Comparison of ENCODE assay signal across 1 mouse cellular context in genomic region chr4:108369254-108369653, GRCm38 (mm10).
TF ChIP-seq lines count a peak whose summit lies in the region.

No protein-coding gene starts in this region.

TF ChIP-seq in CH12.LX, 34 proteins besides CTCF, POLR2A, EP300 and RAD21 (continued from another document):
- TF ChIP-seq GABPA (IDR thresholded peaks at IDR 0.05; ENCODE audit: insufficient replicate concordance, low read depth, low read length) (no peak), JUN (IDR thresholded peaks at IDR 0.05; ENCODE audit: insufficient read depth, low read depth, low read length) (no peak), ETS1 (conservative IDR thresholded peaks at IDR 0.05; ENCODE audit: low read depth, low read length) (no peak), SIN3A (IDR thresholded peaks at IDR 0.05; ENCODE audit: low read length) (no peak), TCF12 (IDR thresholded peaks at IDR 0.05; ENCODE audit: low read depth, low read length) (0 out of 2 replicates have a peak, but pooled peaks have one; percentile 30)
